Mouse (Mus musculus): ENCODE data around the gene Zfp106. TPM values are rescaled to one million over a fixed set of nuclear protein-coding genes. Genes with fewer than 3 reads are reported as not detected.

Gene Zfp106
- polyA plus RNA-seq, 1 experiment, result 71.4 TPM

DNA sequence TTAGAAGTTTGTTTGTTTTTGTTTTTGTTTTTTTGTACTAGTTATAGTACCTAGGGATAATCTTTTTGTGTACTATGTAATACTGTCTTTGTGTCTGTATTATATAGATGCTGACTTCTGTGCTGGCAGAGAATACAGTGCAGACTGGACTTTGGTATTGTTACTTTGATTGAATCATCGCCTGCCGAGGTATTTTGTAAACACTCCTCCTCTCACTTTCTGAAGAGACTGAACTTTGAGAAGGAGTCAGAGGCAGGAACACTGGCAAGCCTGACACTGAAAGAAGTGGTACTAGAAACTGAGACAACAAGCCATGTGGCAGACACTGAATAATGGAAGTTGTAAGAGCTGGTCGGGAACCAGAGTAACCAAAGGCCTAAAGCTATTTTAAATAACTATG, 6.8 kb downstream of the Zfp106 start:
- DNase-seq (ENCODE audit: low read depth), result no peak

- no peak for DNase-seq (ENCODE audit: low read depth)
These were observed 18.9 kb downstream of the Zfp106 start for GRCm38 (mm10) chr2:120544732-120545131.

DNA sequence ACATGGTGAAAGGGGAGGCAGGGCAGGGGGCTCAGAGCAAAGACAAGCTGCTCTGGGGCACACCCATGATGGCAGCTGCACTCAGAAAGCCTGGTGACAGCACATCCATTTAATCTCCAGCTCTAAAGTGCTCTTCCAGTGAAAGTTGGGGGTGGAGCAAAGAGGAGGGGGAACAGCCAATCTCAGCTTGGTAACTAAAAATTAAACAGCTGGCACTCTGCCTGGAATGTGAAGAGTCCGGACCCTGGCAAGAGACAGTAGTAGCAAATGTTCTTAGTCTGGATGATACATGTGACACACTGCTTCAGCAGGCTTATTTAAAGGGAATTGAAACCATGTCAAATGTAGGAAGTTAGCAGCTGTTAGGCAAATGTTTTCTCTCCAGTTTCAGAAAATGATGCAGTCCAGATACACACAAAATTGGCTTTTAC, 23.9 kb downstream of the Zfp106 start:
- DNase-seq (ENCODE audit: low read depth), result no peak

DNA sequence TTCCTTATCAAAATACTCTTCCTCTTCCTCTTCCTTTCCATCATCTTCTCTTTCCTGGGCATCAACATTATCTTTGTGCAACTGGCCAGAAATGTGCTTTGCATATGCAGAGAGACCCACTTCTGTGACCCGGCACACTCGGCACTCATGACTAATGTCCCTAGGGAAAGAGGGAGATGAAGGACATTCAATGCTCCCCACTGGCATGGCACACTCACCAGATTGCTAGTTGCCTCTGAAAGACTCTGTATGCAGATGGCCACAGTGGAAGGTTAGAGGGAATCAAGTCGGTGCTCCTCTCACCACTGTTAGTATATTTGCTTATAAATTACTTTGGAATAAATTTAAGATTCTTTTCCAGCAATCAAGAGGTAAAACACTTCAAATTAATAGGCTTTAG, 24.3 kb downstream of the Zfp106 start:
- no peak for DNase-seq (ENCODE audit: low read depth)

DNA sequence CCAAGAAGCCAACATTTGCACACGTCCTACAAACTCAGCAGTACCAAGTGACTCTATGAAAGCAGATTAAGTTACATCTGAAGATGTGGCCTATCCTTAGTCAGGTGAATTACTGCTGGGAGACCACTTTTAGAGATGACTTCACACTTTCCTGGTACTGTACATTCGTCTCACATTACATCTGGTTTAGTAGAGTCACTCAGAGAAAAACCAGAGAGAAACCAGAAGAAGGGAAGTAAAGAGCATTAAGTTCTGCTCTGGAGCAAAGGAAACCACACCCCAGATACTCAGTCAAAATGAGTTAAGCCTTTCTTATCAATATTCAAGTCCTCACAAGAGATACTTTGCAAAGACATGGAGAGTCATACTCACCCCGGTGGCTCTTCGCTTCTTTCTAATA, 32.4 kb downstream of the Zfp106 start:
- DNase-seq (ENCODE audit: low read depth), result no peak

GRCm38 (mm10) chr2:120529531-120529930, 34.1 kb downstream of the Zfp106 start:
- DNase-seq (ENCODE audit: low read depth), result no peak

DNA sequence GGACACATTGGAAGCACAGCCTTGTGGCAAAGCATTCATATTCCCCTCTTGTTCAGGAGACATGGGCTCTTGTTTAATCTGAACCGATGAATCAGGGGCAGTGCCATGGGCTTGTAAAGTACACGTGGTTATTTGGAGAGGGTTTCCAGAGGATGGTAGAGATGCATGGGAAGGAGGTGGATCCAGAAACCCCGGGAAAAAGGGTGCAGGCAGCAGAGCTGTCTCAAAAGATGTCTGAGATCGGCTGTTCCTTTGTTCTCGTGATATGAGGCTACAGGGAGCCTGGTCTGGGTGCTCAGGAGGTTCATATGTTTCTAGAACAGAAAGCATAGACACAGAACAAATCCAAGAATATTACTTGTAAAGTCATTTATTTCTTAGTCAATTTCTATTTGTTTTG, 36.9 kb downstream of the Zfp106 start:
- no peak for DNase-seq (ENCODE audit: low read depth)

DNA sequence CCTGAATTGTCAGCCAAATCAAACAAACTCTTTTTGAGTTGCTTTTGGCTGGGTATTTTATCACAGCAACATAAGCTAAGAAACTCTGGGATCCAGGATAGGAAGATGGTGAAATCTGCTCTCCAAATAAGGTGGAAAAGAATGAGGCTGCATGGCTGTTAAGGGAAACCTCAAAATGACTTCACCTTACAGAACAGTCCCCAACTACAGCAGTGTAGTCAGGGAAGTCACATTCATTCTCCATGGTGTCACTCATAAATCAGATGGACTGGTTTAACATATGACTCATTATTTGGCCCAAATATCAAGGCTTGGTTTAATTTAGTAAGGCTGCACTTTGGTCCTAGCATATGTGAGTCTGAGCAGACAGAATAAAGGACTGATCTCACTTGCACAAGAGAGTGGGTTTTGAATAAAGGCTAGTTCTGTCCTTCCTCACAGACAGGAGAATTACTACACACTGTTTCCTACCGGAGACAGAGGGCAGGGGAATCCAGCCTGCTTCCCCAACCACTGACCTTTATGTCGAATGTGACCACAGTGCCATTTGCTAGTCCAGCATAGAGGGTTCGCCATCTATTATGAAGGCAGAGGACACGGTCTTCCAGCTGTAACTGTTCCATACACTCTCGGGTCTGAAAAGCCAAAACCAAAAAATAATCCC, 45.0 kb downstream of the Zfp106 start:
- DNase-seq (ENCODE audit: low read depth), result peak; percentile 42

- no peak for DNase-seq (ENCODE audit: low read depth)
These were observed 49.5 kb downstream of the Zfp106 start for GRCm38 (mm10) chr2:120514181-120514580.

- no peak for DNase-seq (ENCODE audit: low read depth)
These were observed 59.7 kb downstream of the Zfp106 start for GRCm38 (mm10) chr2:120503992-120504391.

DNA sequence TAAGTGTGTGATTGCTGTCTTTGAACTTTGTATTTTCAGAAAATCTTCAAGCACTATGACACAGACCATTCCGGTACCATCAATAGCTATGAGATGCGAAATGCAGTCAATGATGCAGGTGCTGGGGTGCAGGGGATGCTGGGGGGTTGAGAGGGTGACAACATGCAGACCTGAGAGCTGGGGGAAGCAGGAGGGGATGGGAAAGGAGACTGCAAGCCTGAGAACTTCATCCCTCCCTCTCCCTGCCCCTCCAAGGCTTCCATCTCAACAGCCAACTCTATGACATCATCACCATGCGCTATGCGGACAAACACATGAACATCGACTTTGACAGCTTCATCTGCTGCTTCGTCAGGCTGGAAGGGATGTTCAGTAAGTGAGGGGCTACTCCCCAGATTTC, 60.5 kb downstream of the Zfp106 start:
- no peak for DNase-seq (ENCODE audit: low read depth)

GRCm38 (mm10) chr2:120502605-120502990, 61.0 kb downstream of the Zfp106 start:
- DNase-seq (ENCODE audit: low read depth), result no peak

DNA sequence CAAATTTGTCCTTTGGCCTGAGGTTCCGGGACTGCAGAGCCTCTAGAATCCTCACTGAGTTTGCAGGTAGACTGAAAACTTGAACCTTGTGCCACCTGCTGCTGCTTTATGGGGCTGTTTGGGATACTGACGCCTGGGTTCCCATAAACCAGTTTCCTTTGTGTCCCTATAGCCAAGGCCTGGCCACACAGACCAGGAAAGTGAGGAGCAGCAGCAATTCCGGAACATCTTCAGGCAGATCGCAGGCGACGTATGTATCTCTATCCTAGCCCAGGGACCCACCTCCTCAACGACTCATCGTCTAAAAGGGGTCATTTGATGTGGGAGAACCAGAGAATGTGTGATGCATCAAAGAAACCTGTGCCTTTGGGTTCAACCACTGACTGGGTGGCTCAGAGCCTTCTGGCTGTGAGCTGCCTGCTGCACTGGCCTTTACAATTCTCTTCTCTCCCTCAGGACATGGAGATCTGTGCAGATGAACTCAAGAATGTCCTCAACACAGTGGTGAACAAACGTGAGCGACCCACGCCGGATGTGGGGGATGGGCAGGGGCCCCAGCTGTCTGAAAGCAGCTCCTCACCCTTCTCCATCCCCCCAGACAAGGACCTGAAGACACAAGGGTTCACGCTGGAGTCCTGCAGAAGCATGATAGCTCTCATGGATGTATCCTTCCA, 61.6 kb downstream of the Zfp106 start:
- no peak for DNase-seq (ENCODE audit: low read depth)

DNA sequence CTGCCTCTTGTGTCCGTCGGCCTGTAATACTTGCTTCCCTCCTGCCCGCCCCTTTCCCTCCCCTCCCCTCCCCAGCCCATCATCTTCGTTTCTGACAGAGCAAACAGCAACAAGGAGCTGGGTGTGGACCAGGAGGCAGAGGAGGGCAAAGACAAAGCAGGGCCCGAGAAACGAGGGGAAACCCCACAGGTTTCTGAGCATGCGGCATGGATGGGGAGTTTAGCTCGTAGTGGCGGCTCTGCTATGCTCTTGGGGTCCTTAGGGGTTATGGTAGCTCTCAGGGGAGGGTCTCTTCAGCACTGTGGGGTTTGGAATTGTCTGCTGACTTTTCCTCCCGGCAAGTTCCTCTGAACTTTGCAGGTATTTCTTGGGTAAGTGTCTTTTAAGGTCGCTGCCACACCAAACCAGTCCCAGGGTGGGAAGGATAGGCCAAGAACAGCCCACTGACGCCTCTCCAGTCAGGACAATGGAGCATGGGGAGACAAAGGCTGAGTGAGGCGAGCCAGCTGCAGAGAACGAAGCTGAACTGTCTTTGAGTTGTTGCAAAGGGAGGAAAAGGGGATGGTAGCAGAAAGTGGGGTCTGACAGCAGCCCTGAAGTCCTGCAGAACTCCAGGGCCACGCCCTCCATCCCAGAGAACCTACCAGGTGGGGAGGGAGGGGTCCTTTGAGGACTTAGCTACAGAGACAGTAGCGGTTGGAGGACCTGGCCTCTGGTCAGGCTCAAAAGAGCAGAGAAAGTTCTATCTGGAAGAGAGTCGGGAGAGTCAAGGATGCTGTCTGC, 62.3 kb downstream of the Zfp106 start:
- no peak for DNase-seq (ENCODE audit: low read depth)

DNA sequence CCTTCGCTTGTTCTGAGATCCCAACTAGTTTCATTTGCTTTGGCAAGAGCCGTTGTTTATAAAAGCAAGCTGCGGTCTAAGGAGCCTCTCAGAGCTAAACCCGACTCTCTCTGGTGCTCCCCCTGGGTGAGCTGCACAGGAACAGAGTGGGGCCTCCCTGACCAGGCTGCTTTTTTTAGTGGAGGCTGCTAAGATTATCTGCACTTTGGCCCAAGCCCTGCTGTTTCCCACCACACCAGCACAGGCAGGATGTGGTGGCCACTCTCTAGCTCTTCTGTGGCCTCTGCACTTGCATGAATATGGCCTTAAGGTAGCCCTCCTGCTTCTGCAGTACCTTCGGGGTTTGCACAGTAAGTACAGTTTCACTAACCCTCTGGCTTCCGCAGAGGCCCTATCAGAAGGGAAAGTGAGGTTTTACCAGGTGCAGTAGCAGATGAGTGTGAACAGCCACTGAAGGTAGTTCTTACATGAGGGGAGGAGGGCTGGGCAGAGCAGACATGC, 63.6 kb downstream of the Zfp106 start:
- no peak for DNase-seq (ENCODE audit: low read depth)

- no peak for DNase-seq (ENCODE audit: low read depth)
These were observed 67.1 kb downstream of the Zfp106 start for GRCm38 (mm10) chr2:120496511-120496910.

- DNase-seq (ENCODE audit: low read depth), result no peak
These were observed 70.4 kb downstream of the Zfp106 start for GRCm38 (mm10) chr2:120493254-120493653.

- DNase-seq (ENCODE audit: low read depth), result no peak
These were observed 79.4 kb downstream of the Zfp106 start for GRCm38 (mm10) chr2:120484241-120484640.

DNA sequence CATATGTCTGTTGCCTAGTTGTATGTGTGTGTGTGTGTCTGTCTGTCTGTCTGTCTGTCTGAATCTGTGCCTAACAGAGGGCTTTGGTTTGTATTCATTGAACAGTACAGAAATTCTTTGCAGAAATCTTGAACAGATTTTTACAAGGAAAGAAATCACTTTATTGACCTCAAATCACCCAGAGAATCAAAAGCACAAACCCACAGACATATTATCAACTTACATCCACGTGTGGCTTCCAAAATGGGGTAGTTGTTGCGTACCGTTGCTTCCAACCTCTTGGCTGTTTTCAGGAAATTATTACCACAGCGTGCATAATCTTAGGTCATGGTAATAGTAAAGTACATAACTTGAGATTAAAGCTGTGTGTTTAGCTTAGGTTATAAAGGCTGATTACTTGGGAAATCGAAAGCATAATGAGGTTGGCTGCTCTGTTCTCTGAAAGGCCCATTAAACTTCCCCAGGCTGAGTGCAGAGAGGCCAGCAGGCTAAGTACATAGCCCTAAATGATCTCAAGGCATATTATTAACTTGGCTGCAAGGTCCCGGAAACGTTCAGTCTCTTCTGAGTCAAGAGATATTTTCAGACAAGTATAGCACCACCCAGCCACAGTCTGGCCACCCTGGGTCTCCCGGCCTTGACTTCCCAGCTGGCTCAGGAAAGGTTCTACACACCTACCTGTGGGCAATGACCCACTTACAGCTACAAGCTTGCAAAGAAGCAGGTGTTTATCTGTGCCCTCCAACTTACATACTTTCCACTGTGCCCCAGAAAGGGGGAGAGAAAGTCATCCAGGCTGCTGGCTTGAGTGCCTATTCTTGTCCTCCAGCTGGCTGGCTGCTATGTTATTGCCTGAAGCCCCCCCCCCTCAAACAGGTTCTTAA, 80.9 kb downstream of the Zfp106 start:
- no peak for DNase-seq (ENCODE audit: low read depth)

- no peak for DNase-seq (ENCODE audit: low read depth)
These were observed 81.7 kb downstream of the Zfp106 start for GRCm38 (mm10) chr2:120481921-120482320.

- no peak for DNase-seq (ENCODE audit: low read depth)
These were observed 85.0 kb downstream of the Zfp106 start for GRCm38 (mm10) chr2:120478600-120478999.
